ENCODE assay signal across 24 mouse cellular contexts in the genomic region with DNA sequence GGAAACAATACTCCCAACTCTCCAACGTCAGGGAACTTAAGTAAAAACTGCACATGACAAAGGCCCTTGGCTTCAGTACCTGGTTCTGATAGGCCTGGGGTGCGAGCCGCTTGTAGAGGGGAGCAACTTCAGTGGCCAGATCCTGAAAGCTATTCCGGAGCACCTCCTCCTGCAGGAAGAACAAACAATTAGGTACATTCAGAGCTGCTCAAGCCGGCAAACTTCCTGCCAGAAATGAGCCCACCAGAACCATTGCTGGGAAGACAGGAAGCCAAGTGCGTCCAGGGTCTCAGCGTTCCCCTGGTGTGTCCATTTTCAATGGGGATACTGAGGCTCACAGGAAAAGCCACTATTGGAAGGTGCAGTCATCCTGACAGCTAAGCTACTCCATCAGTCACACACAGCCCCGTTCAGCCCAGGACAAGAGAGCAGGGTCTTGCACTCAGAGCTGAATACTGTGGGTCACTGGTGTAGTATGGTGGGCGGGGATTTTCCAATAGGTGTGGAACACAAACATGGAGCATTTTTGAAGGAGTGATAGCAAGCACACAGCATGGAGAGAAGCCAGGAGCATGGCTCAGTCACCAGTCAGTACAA. TPM values are rescaled to one million over a fixed set of nuclear protein-coding genes. Genes with fewer than 3 reads are reported as not detected.
DNase-seq lines count a peak whose midpoint lies in the region; ATAC-seq and TF ChIP-seq lines count a peak whose summit lies in the region.
"Had no signal": no experiment of that assay in that cellular context is flagged by ENCODE, and none has a peak within 500 bp of the region (broad histone marks: within the 10 kb centered on the region; RNA-seq: fewer than 3 reads in every experiment).

No protein-coding gene starts in this region.

- H3K4me2 ChIP-seq in heart, embryonic 16.5 days (ENCODE audit: low read depth, low read length): no peak overlapping the region
- H3K4me2 ChIP-seq: embryonic facial prominence, embryonic 12.5 days; embryonic facial prominence, embryonic 15.5 days; hindbrain, embryonic 13.5 days; intestine, embryonic 15.5 days had no signal

- ATAC-seq in heart, embryonic 16.5 days (replicated peaks; ENCODE audit: extremely low read depth, insufficient read depth, low FRiP score): no peak
- ATAC-seq: forebrain, embryonic 14.5 days; forebrain, postnatal 0 days; hindbrain, embryonic 16.5 days; intestine, embryonic 15.5 days had no signal

- H3K4me1 ChIP-seq in heart, embryonic 10.5 days: 0 out of 2 replicates have a peak, but pooled peaks cover 7% of the 10 kb centered on the region
- no peaks in the 10 kb centered on the region for H3K4me1 ChIP-seq in heart, embryonic 16.5 days (ENCODE audit: control insufficient read depth, insufficient read depth, low read length)
- peaks cover 5% of the 10 kb centered on the region for H3K4me1 ChIP-seq in brown adipose tissue, adult 24 weeks (ENCODE audit: control insufficient read depth, insufficient read depth, insufficient read length, low read length)
- H3K4me1 ChIP-seq: embryonic facial prominence, embryonic 12.5 days; embryonic facial prominence, embryonic 15.5 days; hindbrain, embryonic 10.5 days; hindbrain, embryonic 13.5 days; intestine, embryonic 15.5 days had no signal

- H3K27me3 ChIP-seq in heart, embryonic 10.5 days (ENCODE audit: insufficient read depth, poor library complexity, severe bottlenecking): no peaks in the 10 kb centered on the region
- no peaks in the 10 kb centered on the region for H3K27me3 ChIP-seq in heart, embryonic 16.5 days (ENCODE audit: control insufficient read depth, insufficient read depth, low read length)
- H3K27me3 ChIP-seq: embryonic facial prominence, embryonic 12.5 days; embryonic facial prominence, embryonic 15.5 days; hindbrain, embryonic 13.5 days; intestine, embryonic 15.5 days had no signal

- DNase-seq in gastrocnemius, adult 2 months: peak; percentile 15
- DNase-seq in gastrocnemius, postnatal 36 days: no peak
- peak; percentile 24 for DNase-seq in heart, adult 8-10 months (ENCODE audit: low spot score)
- DNase-seq in heart, embryonic 10.5 days (ENCODE audit: low spot score): no peak
- DNase-seq in heart, postnatal 10 days: no peak
- DNase-seq: adrenal gland, postnatal 10 days; adrenal gland, postnatal 36 days; cerebellum, adult 11 months; cerebellum, adult 2 months; cerebellum, adult 9-11 months; cerebellum, postnatal 25 days; forebrain, postnatal 0 days; gastrocnemius, postnatal 25 days; kidney, adult 11 months; kidney, adult 8-10 months had no signal

- no peak overlapping the region for H3K9ac ChIP-seq in heart, embryonic 16.5 days (ENCODE audit: low read length)
- H3K9ac ChIP-seq: embryonic facial prominence, embryonic 12.5 days; embryonic facial prominence, embryonic 15.5 days; forebrain, postnatal 0 days; hindbrain, embryonic 13.5 days; intestine, embryonic 15.5 days had no signal

- 79% methylated on average over 9 of the region's 9 CpGs for WGBS in heart, embryonic 10.5 days
- 76% methylated on average over 9 of the region's 9 CpGs for WGBS in heart, embryonic 16.5 days

- no peaks in the 10 kb centered on the region for H3K9me3 ChIP-seq in heart, embryonic 10.5 days
- no peaks in the 10 kb centered on the region for H3K9me3 ChIP-seq in heart, embryonic 16.5 days (replicated peaks; ENCODE audit: control insufficient read depth, low read length)
- H3K9me3 ChIP-seq: embryonic facial prominence, embryonic 12.5 days; embryonic facial prominence, embryonic 15.5 days; hindbrain, embryonic 10.5 days; hindbrain, embryonic 13.5 days; intestine, embryonic 15.5 days had no signal

- no peak for TF ChIP-seq CTCF in gastrocnemius, adult 2 months (IDR thresholded peaks at IDR 0.05)

- H3K36me3 ChIP-seq in heart, embryonic 10.5 days: peaks cover 99% of the 10 kb centered on the region
- peaks cover 87% of the 10 kb centered on the region for H3K36me3 ChIP-seq in heart, embryonic 16.5 days (ENCODE audit: control insufficient read depth, insufficient read depth)

- H3K4me3 ChIP-seq in gastrocnemius, adult 2 months: no peak overlapping the region
- no peak overlapping the region for H3K4me3 ChIP-seq in heart, embryonic 10.5 days
- H3K4me3 ChIP-seq in heart, embryonic 16.5 days (ENCODE audit: low read length): no peak overlapping the region
- no peak overlapping the region for H3K4me3 ChIP-seq in brown adipose tissue, adult 24 weeks (ENCODE audit: insufficient read depth, low read depth, low read length)
- H3K4me3 ChIP-seq: embryonic facial prominence, embryonic 12.5 days; embryonic facial prominence, embryonic 15.5 days; hindbrain, embryonic 10.5 days; hindbrain, embryonic 13.5 days; intestine, embryonic 15.5 days had no signal

- intact Hi-C loops in gastrocnemius, adult 2 months (cut with DNase I): no loop called here
- intact Hi-C loops in gastrocnemius, postnatal 36 days (cut with DNase I): loop anchor here (5.0 kb wide), 1 partner anchor 33 kb away; no protein-coding TSS in a partner anchor
- intact Hi-C loops in heart, postnatal 10 days (cut with DNase I): no loop called here

- H3K27ac ChIP-seq in gastrocnemius, adult 2 months: peak overlapping the region; percentile 20
- no peak overlapping the region for H3K27ac ChIP-seq in heart, embryonic 10.5 days
- 0 out of 2 replicates have a peak overlapping the region, but pooled peaks have one; percentile 32 for H3K27ac ChIP-seq in heart, embryonic 16.5 days (ENCODE audit: low read length)
- H3K27ac ChIP-seq in brown adipose tissue, adult 24 weeks (replicated peaks; ENCODE audit: low read depth, low read length): peak overlapping the region; percentile 80
- H3K27ac ChIP-seq: embryonic facial prominence, embryonic 12.5 days; embryonic facial prominence, embryonic 15.5 days; hindbrain, embryonic 10.5 days; hindbrain, embryonic 13.5 days; intestine, embryonic 15.5 days had no signal

RNA-seq across cellular contexts. Expression of gene Bola3, which starts 24.9 kb away (rescaled TPM):
- total RNA-seq in gastrocnemius, adult 2 months (2021): 100 to 1,000 TPM; 245 to 263 TPM
- total RNA-seq in gastrocnemius, postnatal 36 days (2021): 100 to 1,000 TPM; 223 to 243 TPM
- total RNA-seq in heart, adult 8-10 months (2022): 100 to 1,000 TPM; 295 to 417 (median 378) TPM
- polyA plus RNA-seq in heart, embryonic 10.5 days (2016; fragmentation: Nextera tagmentation; extraction: Ambion mirVana): 238 and 283 TPM in 2 replicates
- 259 and 264 TPM in 2 replicates for polyA plus RNA-seq in heart, embryonic 16.5 days (2015; fragmentation: Nextera tagmentation; extraction: Ambion mirVana)
- 100 to 1,000 TPM; 235 to 249 TPM for total RNA-seq in heart, postnatal 10 days (2021)
- polyA plus RNA-seq in brown adipose tissue, adult 24 weeks (2012; ENCODE audit: insufficient read depth, insufficient read length, missing spikeins): 671 and 946 TPM in 2 replicates

RNA-seq across cellular contexts. Expression of gene Mob1a, which starts 48.0 kb away (rescaled TPM):
- 10 to 100 TPM in 1 of 2 experiments, 1 to 10 TPM in 1; 7.4 to 12.6 TPM for total RNA-seq in gastrocnemius, adult 2 months (2021)
- total RNA-seq in gastrocnemius, postnatal 36 days (2021): 1 to 10 TPM; 9.5 to 9.8 TPM
- total RNA-seq in heart, adult 8-10 months (2022): 10 to 100 TPM; 15.5 to 28.4 (median 20.2) TPM
- 42.8 and 50.7 TPM in 2 replicates for polyA plus RNA-seq in heart, embryonic 10.5 days (2016; fragmentation: Nextera tagmentation; extraction: Ambion mirVana)
- 35.4 and 35.8 TPM in 2 replicates for polyA plus RNA-seq in heart, embryonic 16.5 days (2015; fragmentation: Nextera tagmentation; extraction: Ambion mirVana)
- total RNA-seq in heart, postnatal 10 days (2021): 10 to 100 TPM; 30.5 to 35.1 TPM
- polyA plus RNA-seq in brown adipose tissue, adult 24 weeks (2012; ENCODE audit: insufficient read depth, insufficient read length, missing spikeins): 38.1 and 43.1 TPM in 2 replicates

RNA-seq across cellular contexts. Expression of gene Mthfd2, which starts 48.1 kb away (rescaled TPM):
- total RNA-seq in gastrocnemius, adult 2 months (2021): 1 to 10 TPM; 3.0 to 4.2 TPM
- total RNA-seq in gastrocnemius, postnatal 36 days (2021): 1 to 10 TPM; 4.3 to 8.2 TPM
- 1 to 10 TPM; 1.0 to 2.2 (median 1.9) TPM for total RNA-seq in heart, adult 8-10 months (2022)
- 50.6 and 58.7 TPM in 2 replicates for polyA plus RNA-seq in heart, embryonic 10.5 days (2016; fragmentation: Nextera tagmentation; extraction: Ambion mirVana)
- polyA plus RNA-seq in heart, embryonic 16.5 days (2015; fragmentation: Nextera tagmentation; extraction: Ambion mirVana): 26.9 and 28.3 TPM in 2 replicates
- 1 to 10 TPM; 5.0 to 5.4 TPM for total RNA-seq in heart, postnatal 10 days (2021)
- polyA plus RNA-seq in brown adipose tissue, adult 24 weeks (2012; ENCODE audit: insufficient read depth, insufficient read length, missing spikeins): 5.2 and 7.4 TPM in 2 replicates

Comparison
In these comparisons a context has a peak if more than half of its experiments do, and no peak if none do; other contexts are left out.
1. DNase-seq: peak in gastrocnemius, adult 2 months (single experiment) and heart, adult 8-10 months (single experiment); none in gastrocnemius, postnatal 36 days (0 of 2), heart, embryonic 10.5 days (single experiment) and heart, postnatal 10 days (0 of 2).